ENCODE assay signal across 21 mouse cellular contexts in the genomic region with DNA sequence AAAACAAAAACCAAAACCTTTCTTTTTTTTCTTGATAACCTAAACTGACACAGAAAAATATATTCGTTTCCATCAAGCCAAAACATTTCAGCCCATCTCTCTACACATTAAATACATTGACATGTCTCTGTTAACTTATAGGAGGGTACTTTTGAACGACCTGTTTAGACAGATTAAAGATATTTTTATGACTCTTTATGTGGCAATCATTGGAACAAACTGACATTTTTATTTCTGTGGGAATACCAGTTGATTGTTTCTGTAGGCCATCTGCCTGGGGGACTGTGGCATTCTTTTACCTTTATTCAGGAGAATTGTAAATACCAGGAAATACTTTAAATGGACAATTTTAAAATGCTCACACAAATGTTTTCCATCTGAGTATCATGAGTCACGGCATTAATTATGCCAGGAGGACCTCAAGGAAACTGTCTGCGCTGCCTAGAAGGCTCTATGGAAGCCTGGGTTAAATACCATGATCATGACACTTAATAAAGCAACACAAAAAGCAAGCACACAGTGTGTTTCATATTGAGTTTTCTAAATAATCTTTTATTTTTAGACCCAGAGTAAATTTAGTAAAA.
"Had no signal": no experiment of that assay in that cellular context is flagged by ENCODE, and none has a peak within 500 bp of the region (broad histone marks: within the 10 kb centered on the region; RNA-seq: fewer than 3 reads in every experiment).

No protein-coding gene starts in this region.

- H3K36me3 ChIP-seq: kidney, embryonic 15.5 days; limb, embryonic 12.5 days; limb, embryonic 15.5 days; midbrain, embryonic 12.5 days; midbrain, embryonic 15.5 days; neural tube, embryonic 13.5 days had no signal

- H3K27ac ChIP-seq: kidney, embryonic 15.5 days; limb, embryonic 12.5 days; limb, embryonic 15.5 days; liver, embryonic 14.5 days; macrophage; midbrain, embryonic 12.5 days; midbrain, embryonic 15.5 days; neural tube, embryonic 13.5 days had no signal

- DNase-seq: kidney, adult 8-10 months; kidney, postnatal 10 days; kidney, postnatal 36 days; left cerebral cortex, postnatal 4 days; liver, postnatal 0 days; lung, embryonic 14.5 days; retina, postnatal 1 day; right cerebral cortex, postnatal 25 days; spleen, adult 18-20 months; thymus, adult 18-20 months; thymus, postnatal 36 days had no signal

- H3K4me3 ChIP-seq: kidney, embryonic 15.5 days; limb, embryonic 12.5 days; limb, embryonic 15.5 days; midbrain, embryonic 12.5 days; midbrain, embryonic 15.5 days; neural tube, embryonic 13.5 days had no signal

- H3K4me1 ChIP-seq: limb, embryonic 12.5 days; limb, embryonic 15.5 days; midbrain, embryonic 12.5 days; midbrain, embryonic 15.5 days; neural tube, embryonic 13.5 days had no signal

- H3K4me2 ChIP-seq: kidney, embryonic 15.5 days; limb, embryonic 12.5 days; limb, embryonic 15.5 days; liver, embryonic 11.5 days; lung, embryonic 14.5 days; midbrain, embryonic 12.5 days; midbrain, embryonic 15.5 days; neural tube, embryonic 13.5 days had no signal

- ATAC-seq: liver, postnatal 0 days; lung, postnatal 0 days; midbrain, embryonic 15.5 days had no signal

- H3K9me3 ChIP-seq: kidney, embryonic 15.5 days; limb, embryonic 12.5 days; limb, embryonic 15.5 days; midbrain, embryonic 12.5 days; midbrain, embryonic 15.5 days; neural tube, embryonic 13.5 days had no signal

- H3K9ac ChIP-seq: kidney, embryonic 15.5 days; limb, embryonic 12.5 days; limb, embryonic 15.5 days; liver, embryonic 14.5 days; liver, postnatal 0 days; lung, embryonic 14.5 days; midbrain, embryonic 12.5 days; midbrain, embryonic 15.5 days; neural tube, embryonic 13.5 days had no signal

- H3K27me3 ChIP-seq: kidney, embryonic 15.5 days; limb, embryonic 12.5 days; limb, embryonic 15.5 days; midbrain, embryonic 12.5 days; midbrain, embryonic 15.5 days; neural tube, embryonic 13.5 days had no signal
